Mouse (Mus musculus) heart, embryonic 11.5 days (tissue): ENCODE data around the gene Atp13a1. TPM values are rescaled to one million over a fixed set of nuclear protein-coding genes. Genes with fewer than 3 reads are reported as not detected.

Experiments
- ATAC-seq: fragments of 200-750 bp; cut with Nextera tagmentation; replicated peaks from 2 replicates; pipeline ENCODE4 v1.8.0; 2017; ENCODE audit warnings: moderate library complexity; ENCODE audit not compliant: insufficient number of reproducible peaks, low FRiP score, low TSS enrichment
- H3K27ac ChIP-seq: fragments of 300-500 bp; sonication (generic); 2 replicates; pipeline ENCODE4 v1.5.1; 2014; ENCODE audit warnings: mild to moderate bottlenecking, low read depth, low read length
- H3K27me3 ChIP-seq: fragments of 300-500 bp; sonication (generic); 2 replicates; pipeline ENCODE4 v1.6.1; 2014; ENCODE audit warnings: mild to moderate bottlenecking, low read length, mixed read lengths; ENCODE audit not compliant: control insufficient read depth, insufficient read depth
- H3K36me3 ChIP-seq: fragments of 300-500 bp; sonication (generic); 2 replicates; pipeline ENCODE4 v1.6.1; 2014; ENCODE audit warnings: mild to moderate bottlenecking, low read length, moderate library complexity, mixed read lengths; ENCODE audit not compliant: control insufficient read depth, insufficient read depth
- H3K4me1 ChIP-seq: fragments of 300-500 bp; sonication (generic); 2 replicates; pipeline ENCODE4 v1.6.1; 2014; ENCODE audit warnings: low read length; ENCODE audit not compliant: control insufficient read depth, insufficient read depth
- H3K4me2 ChIP-seq: fragments of 300-500 bp; sonication (generic); 2 replicates; pipeline ENCODE4 v1.6.1; 2014; ENCODE audit warnings: mild to moderate bottlenecking, moderate library complexity
- H3K4me3 ChIP-seq: fragments of 300-500 bp; sonication (generic); 2 replicates; pipeline ENCODE4 v1.5.1; 2014; ENCODE audit warnings: low read depth, low read length
- H3K9ac ChIP-seq: fragments of 300-500 bp; sonication (generic); 2 replicates; pipeline ENCODE4 v1.6.1; 2014; ENCODE audit warnings: mild to moderate bottlenecking, low read depth, low read length, moderate library complexity
- H3K9me3 ChIP-seq: fragments of 300-500 bp; sonication (generic); replicated peaks from 2 replicates; pipeline ENCODE4 v1.6.1; 2016; ENCODE audit warnings: low read length; ENCODE audit not compliant: control insufficient read depth
- WGBS: fragments of 180-500 bp; shearing (Covaris S2); extraction: QIAGEN DNeasy Blood & Tissue Kit; methylation state at CpG from one replicate; pipeline ENCODE4 v1.1.7; 2014; ENCODE audit not compliant: insufficient replicate concordance; 5-methylcytosine and 5-hydroxymethylcytosine counted together
- polyA plus RNA-seq: library from polyadenylated mRNA; unstranded; fragments of >200 nt; fragmentation: Nextera tagmentation; extraction: Ambion mirVana; gene quantifications from 2 replicates; pipeline ENCODE4 v1.2.1, GENCODE M21; 2014

Gene Atp13a1
- polyA plus RNA-seq, 1 experiment from 2014 or later: 25.6 TPM

DNA sequence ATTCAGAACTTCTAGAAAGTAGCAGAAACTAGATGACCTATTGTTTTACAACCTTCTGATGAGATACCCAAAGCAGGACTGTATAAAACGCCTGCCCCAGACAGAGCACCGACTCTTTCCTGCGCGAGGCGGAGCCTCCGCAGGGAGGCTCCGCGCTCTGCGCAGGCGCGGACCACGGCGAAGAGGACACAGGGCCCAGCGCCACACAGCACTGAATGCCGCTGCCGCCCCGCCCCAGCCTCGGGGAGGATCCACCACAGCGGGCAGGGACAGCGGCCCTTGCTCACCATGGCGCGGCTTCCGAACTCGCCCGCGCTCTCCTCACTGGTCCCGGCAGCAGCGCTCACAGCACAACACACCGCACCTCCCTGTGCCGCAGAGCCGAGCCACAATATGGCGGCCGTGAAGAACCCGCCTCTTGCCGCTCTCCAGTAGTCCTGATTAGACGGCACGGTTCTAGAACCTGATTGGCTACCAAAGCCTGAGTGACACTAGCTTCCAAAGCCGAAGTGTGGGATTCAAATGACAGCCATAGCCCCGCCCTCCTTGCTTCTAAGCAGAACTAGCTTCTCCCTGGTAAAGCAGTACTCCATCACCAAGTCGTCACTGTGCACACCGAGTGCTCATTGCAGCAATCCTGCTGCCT, 16.3 kb upstream of the Atp13a1 start, which contains the start of gene Gm20422:
TSS of gene Gm20422 (minus strand) at position 384 of the 646 bp plus-strand sequence.
- WGBS: under 1% methylated on average over 41 of the region's 41 CpGs
- no peaks in the 10 kb centered on the region for H3K27me3 ChIP-seq
- peak within 1 kb of the TSS; percentile 99 for H3K27ac ChIP-seq
- H3K4me1 ChIP-seq: peaks cover 15% of the 10 kb centered on the region
- H3K9me3 ChIP-seq: no peaks in the 10 kb centered on the region
- peak within 1 kb of the TSS; percentile 85 for H3K4me3 ChIP-seq
- H3K36me3 ChIP-seq: no peaks in the 10 kb centered on the region
- peak within 1 kb of the TSS; percentile 99 for H3K9ac ChIP-seq
- ATAC-seq: peak; percentile 98
- H3K4me2 ChIP-seq: peak within 1 kb of the TSS; percentile 74

DNA sequence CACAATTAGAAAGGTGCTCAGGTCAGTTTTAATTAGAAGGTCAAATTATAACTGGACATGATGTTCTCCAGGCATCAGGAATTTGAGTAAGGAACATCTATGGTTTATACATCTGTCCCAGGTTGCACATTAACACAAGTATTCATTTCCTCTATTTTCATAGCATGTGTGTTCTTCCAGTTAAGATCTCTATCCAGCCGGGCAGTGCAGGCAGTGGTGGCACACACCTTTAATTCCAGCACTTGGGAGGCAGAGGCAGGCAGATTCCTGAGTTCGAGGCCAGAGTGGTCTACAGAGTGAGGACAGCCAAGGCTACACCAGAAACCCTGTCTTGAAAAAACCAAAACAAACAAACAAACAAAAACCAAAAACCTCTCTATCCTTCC, 15.8 kb upstream of the Atp13a1 start:
- Histone ChIP-seq H3K4me2 (peak overlapping the region; percentile 57), H3K4me1 (peaks cover 15% of the 10 kb centered on the region), H3K9ac (no peak overlapping the region; the same call in 1 of the 2 replicates), H3K4me3 (peak overlapping the region; percentile 85), H3K27me3 (no peaks in the 10 kb centered on the region), H3K9me3 (no peaks in the 10 kb centered on the region), H3K36me3 (no peaks in the 10 kb centered on the region), H3K27ac (no peak overlapping the region)
- no peak; the same call in 1 of the 2 replicates for ATAC-seq
- WGBS: 60% methylated on average over 2 of the region's 2 CpGs

DNA sequence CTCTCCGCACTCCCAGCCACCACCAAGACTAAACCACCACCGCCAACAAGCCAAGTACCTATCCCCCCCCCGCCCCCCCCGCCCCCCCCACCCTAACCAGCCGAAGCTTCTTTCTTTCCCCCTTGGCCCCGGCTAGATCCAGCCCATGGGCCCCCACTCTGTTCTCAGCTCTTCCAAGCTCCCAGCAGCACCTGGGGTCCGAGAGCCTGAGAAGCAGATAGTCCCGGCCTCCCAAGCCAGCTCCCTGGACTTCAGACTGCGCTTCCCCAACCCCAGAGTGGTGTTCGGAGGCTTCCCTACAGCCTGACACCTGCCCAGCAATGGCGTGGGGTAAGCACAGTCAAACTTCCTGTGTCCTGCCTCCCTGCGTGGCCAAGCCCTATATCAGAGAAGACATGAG, 13.9 kb upstream of the Atp13a1 start:
- WGBS: 61% methylated on average over 11 of the region's 12 CpGs
- Histone ChIP-seq H3K36me3 (no peaks in the 10 kb centered on the region), H3K9me3 (no peaks in the 10 kb centered on the region), H3K27me3 (no peaks in the 10 kb centered on the region), H3K4me3 (no peak overlapping the region), H3K4me1 (peaks cover 12% of the 10 kb centered on the region), H3K4me2 (no peak overlapping the region), H3K27ac (no peak overlapping the region), H3K9ac (no peak overlapping the region)
- ATAC-seq: no peak

DNA sequence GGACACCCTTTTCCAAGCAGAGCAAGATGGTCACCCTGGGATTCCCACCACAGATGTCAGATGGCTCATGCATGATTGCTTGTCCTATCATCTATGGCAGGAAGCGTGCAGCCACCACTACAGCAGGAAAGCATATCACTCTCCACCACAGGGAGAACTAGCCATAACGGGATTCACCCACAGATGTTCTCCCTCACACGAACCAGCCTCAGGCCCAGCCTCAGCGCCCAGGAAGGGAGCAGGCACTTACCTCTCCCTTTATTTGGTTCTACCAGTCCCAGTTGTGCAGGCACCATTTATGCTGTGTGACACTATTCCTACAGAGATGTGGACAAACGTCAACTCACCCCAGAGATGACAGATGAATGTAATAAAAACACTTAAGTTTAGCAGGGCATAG, 1.9 kb upstream of the Atp13a1 start:
- Histone ChIP-seq H3K9me3 (no peaks in the 10 kb centered on the region), H3K9ac (no peak overlapping the region), H3K4me3 (no peak overlapping the region), H3K36me3 (peaks cover under 1% of the 10 kb centered on the region; the same call in 1 of the 2 replicates), H3K4me1 (peaks cover 11% of the 10 kb centered on the region), H3K27ac (no peak overlapping the region), H3K27me3 (no peaks in the 10 kb centered on the region), H3K4me2 (no peak overlapping the region)
- WGBS: 76% methylated on average over 5 of the region's 5 CpGs
- ATAC-seq: no peak

DNA sequence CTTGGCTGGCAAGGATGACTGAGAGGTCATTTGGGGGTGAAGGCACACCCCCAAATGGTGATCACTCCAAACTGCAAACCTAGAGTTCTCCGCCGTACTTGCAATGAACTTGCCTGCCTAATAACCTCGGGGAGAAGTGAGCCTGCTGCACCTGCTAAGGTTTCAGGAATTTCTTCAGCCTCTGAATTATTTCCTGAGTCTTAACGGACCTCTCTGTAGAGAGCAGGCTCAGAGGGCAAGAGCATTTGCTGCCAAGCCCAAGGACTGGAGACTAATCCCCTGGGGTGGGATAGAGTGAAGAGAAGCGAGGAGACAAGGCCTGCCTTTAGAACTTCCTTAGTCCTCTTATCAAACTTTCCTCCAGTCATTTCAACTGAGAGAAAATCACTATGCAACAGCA, 1.2 kb upstream of the Atp13a1 start:
- H3K36me3 ChIP-seq: peaks cover 2% of the 10 kb centered on the region; the same call in 1 of the 2 replicates
- no peaks in the 10 kb centered on the region for H3K27me3 ChIP-seq
- no peak for ATAC-seq
- peak overlapping the region; percentile 72 for H3K4me2 ChIP-seq
- peak overlapping the region; percentile 93; the same call in 1 of the 2 replicates for H3K4me3 ChIP-seq
- no peak overlapping the region for H3K9ac ChIP-seq
- no peak overlapping the region for H3K27ac ChIP-seq
- WGBS: 60% methylated on average over 5 of the region's 5 CpGs
- no peaks in the 10 kb centered on the region for H3K9me3 ChIP-seq
- peaks cover 11% of the 10 kb centered on the region for H3K4me1 ChIP-seq

DNA sequence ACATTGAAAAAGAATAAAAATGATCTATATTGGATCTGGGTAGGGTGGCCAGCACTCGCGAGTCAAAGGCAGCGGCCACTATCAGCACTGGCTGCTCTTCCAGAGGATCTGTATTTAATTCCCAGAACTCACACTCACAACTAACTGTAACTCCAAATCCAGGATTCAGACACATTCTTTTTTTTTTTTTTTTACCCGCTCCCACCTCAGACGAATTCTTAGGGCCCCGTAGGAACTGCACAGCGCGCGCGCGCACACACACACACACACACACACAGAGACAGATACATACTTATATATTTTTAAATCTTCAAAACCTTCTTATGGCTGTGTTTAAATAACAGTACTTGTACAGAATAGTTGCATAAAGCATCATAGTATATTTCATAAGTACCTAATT, 599 bp upstream of the Atp13a1 start:
- WGBS: 30% methylated on average over 11 of the region's 11 CpGs
- H3K27ac ChIP-seq: peak overlapping the region; percentile 91
- no peak for ATAC-seq
- peaks cover 6% of the 10 kb centered on the region for H3K36me3 ChIP-seq
- peak overlapping the region; percentile 84; the same call in 1 of the 2 replicates for H3K9ac ChIP-seq
- no peaks in the 10 kb centered on the region for H3K9me3 ChIP-seq
- H3K27me3 ChIP-seq: no peaks in the 10 kb centered on the region
- peak overlapping the region; percentile 93 for H3K4me3 ChIP-seq
- H3K4me2 ChIP-seq: peak overlapping the region; percentile 72
- H3K4me1 ChIP-seq: peaks cover 11% of the 10 kb centered on the region

DNA sequence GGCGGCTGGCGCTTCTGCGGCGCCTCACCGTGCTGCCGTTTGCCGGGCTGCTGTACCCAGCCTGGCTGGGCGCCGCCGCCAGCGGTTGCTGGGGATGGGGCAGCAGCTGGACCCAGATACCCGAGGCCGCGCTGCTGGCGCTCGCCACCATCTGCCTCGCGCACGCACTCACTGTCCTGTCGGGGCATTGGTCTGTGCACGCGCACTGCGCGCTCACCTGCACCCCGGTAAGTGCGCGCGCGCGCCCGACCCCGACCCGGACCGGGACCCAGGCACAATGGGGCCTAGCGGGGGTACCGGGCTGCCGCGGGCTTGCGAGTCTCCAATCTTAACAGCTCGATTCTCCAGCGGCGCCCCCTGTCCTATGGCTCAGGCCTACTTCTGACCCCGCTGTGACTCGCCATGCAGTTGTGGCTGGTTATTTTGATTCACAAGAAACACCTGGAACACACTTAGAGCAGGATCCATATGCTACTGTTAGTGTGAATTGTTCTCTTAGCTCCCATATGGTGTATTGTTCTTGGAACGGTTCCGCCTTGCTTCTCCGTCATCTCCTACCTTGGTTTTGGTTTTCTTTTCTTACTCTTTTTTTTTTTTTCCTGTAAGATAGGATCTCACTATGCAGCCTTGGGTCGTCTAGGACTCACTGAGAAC, 579 bp downstream of the Atp13a1 start:
- peaks cover 14% of the 10 kb centered on the region for H3K36me3 ChIP-seq
- H3K4me3 ChIP-seq: peak overlapping the region; percentile 93
- peak overlapping the region; percentile 84 for H3K9ac ChIP-seq
- H3K4me1 ChIP-seq: peaks cover 11% of the 10 kb centered on the region
- no peaks in the 10 kb centered on the region for H3K27me3 ChIP-seq
- peak overlapping the region; percentile 91 for H3K27ac ChIP-seq
- ATAC-seq: peak; percentile 58
- H3K4me2 ChIP-seq: peak overlapping the region; percentile 78
- WGBS: under 1% methylated on average over 48 of the region's 48 CpGs
- no peaks in the 10 kb centered on the region for H3K9me3 ChIP-seq

DNA sequence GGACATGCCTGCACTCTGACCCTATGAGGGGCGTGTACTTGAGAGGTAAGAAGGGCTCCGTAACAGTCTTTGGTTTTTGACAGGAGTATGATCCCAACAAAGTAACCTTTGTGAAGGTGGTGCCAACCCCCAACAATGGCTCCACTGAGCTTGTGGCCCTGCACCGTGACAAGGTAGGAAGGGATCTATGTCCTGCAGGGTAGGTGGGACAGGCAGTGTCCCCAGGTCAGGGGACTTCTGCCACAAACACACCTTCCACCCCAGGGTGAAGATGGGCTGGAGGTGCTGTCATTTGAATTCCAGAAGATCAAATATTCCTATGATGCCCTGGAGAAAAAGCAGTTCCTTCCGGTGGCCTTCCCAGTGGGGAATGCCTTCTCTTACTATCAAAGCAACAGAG, 2.7 kb downstream of the Atp13a1 start:
- Histone ChIP-seq H3K4me1 (peaks cover 11% of the 10 kb centered on the region), H3K4me2 (no peak overlapping the region), H3K4me3 (no peak overlapping the region), H3K9me3 (no peaks in the 10 kb centered on the region), H3K27ac (no peak overlapping the region), H3K27me3 (no peaks in the 10 kb centered on the region), H3K9ac (no peak overlapping the region), H3K36me3 (peaks cover 33% of the 10 kb centered on the region)
- 89% methylated on average over 4 of the region's 4 CpGs for WGBS
- no peak for ATAC-seq
